Mouse (Mus musculus) gastrocnemius, postnatal 14 days (tissue): ENCODE results near the gene Gm4881. TPM values are rescaled to one million over a fixed set of nuclear protein-coding genes. Genes with fewer than 3 reads are reported as not detected.

ENCODE experiments used
- DNase-seq: peaks from one replicate; pipeline ENCODE4 v3.0.0; 2021; ENCODE audit warnings: mixed read lengths
- intact Hi-C: fragments of 180-260 bp; cut with DNase I; formaldehyde crosslinking; loops from one replicate; pipeline ENCODE4 v1.15.1; 2025; ENCODE audit warnings: low total_unique reads
- total RNA-seq, 2 experiments: library from RNA; stranded (reverse); gene quantifications; 2 replicates each; pipeline ENCODE4 v1.2.3; 2021

Gm4881 gene
- total RNA-seq, 2 experiments from 2014 or later, result not detected

- intact Hi-C loops, result no loop called here
- no peak for DNase-seq
These were observed 20.0 kb upstream of the Gm4881 start for GRCm38 (mm10) chr7:24964288-24964687.

- DNase-seq, result no peak
- intact Hi-C loops, result no loop called here
These were observed 10.9 kb upstream of the Gm4881 start for GRCm38 (mm10) chr7:24955226-24955625.

GRCm38 (mm10) chr7:24954450-24954849 lies 10.2 kb upstream of the Gm4881 start:
- DNase-seq, result no peak
- intact Hi-C loops, result loop anchor here (5.0 kb wide), 1 partner anchor 62 kb away; no protein-coding TSS in a partner anchor

GRCm38 (mm10) chr7:24953966-24954365 lies 9.7 kb upstream of the Gm4881 start:
- intact Hi-C loops, result loop anchor here (5.0 kb wide), 1 partner anchor 62 kb away; no protein-coding TSS in a partner anchor
- no peak for DNase-seq

GRCm38 (mm10) chr7:24949958-24950623 lies 5.8 kb upstream of the Gm4881 start:
- peak; percentile 73 for DNase-seq

GRCm38 (mm10) chr7:24948774-24949173 lies 4.5 kb upstream of the Gm4881 start:
- intact Hi-C loops, result no loop called here

More at GRCm38 (mm10) chr7:24949958-24950623, 5.8 kb upstream of the Gm4881 start:
- intact Hi-C loops, result loop anchor here (5.0 kb wide), 1 partner anchor 58 kb away; no protein-coding TSS in a partner anchor

GRCm38 (mm10) chr7:24947316-24948048 lies 3.2 kb upstream of the Gm4881 start:
- DNase-seq, result no peak
- intact Hi-C loops, result no loop called here

More at GRCm38 (mm10) chr7:24948774-24949173, 4.5 kb upstream of the Gm4881 start:
- DNase-seq, result no peak

GRCm38 (mm10) chr7:24943641-24944040 lies 653 bp downstream of the Gm4881 start:
- intact Hi-C loops, result no loop called here
- DNase-seq, result no peak

- DNase-seq, result no peak
- intact Hi-C loops, result no loop called here
These were observed 12.6 kb downstream of the Gm4881 start for GRCm38 (mm10) chr7:24931651-24932050.

GRCm38 (mm10) chr7:24930475-24930874 lies 13.8 kb downstream of the Gm4881 start:
- intact Hi-C loops, result no loop called here
- no peak for DNase-seq

GRCm38 (mm10) chr7:24919728-24920127 lies 24.6 kb downstream of the Gm4881 start:
- intact Hi-C loops, result no loop called here
- DNase-seq, result peak; percentile 83

GRCm38 (mm10) chr7:24918763-24919323 lies 25.5 kb downstream of the Gm4881 start:
- intact Hi-C loops, result no loop called here
- no peak for DNase-seq

GRCm38 (mm10) chr7:24912480-24912879 lies 31.8 kb downstream of the Gm4881 start:
- no peak for DNase-seq
- intact Hi-C loops, result no loop called here

- no peak for DNase-seq
- intact Hi-C loops, result no loop called here
These were observed 37.0 kb downstream of the Gm4881 start for GRCm38 (mm10) chr7:24907211-24907748.

- no peak for DNase-seq
- intact Hi-C loops, result no loop called here
These were observed 37.7 kb downstream of the Gm4881 start for GRCm38 (mm10) chr7:24906551-24906950.

GRCm38 (mm10) chr7:24904936-24905335 lies 39.4 kb downstream of the Gm4881 start:
- intact Hi-C loops, result no loop called here
- DNase-seq, result peak; percentile 51

- peak; percentile 98 for DNase-seq
- intact Hi-C loops, result no loop called here
These were observed 40.2 kb downstream of the Gm4881 start for GRCm38 (mm10) chr7:24904070-24904483.

GRCm38 (mm10) chr7:24903444-24903825 lies 40.9 kb downstream of the Gm4881 start:
- intact Hi-C loops, result no loop called here
- DNase-seq, result no peak

- intact Hi-C loops, result no loop called here
- peak; percentile 72 for DNase-seq
These were observed 41.5 kb downstream of the Gm4881 start, which contains the start of gene Arhgef1 for GRCm38 (mm10) chr7:24902630-24903443. TSS of gene Arhgef1 (plus strand) at chr7:24902912.
